Mouse (Mus musculus): Measurements from ENCODE around the gene Pus1. TPM values are rescaled to one million over a fixed set of nuclear protein-coding genes. Genes with fewer than 3 reads are reported as not detected.

Pus1 gene
- polyA plus RNA-seq, 1 experiment from 2014 or later = 34.3 TPM

GRCm38 (mm10) chr5:110802809-110803208, 22.4 kb upstream of the Pus1 start:
- DNase-seq (ENCODE audit: low spot score) (no peak), ATAC-seq (replicated peaks; ENCODE audit: low FRiP score, low read depth) (no peak)
- Histone ChIP-seq H3K9ac (ENCODE audit: low read depth, low read length) (no peak overlapping the region), H3K4me1 (replicated peaks; ENCODE audit: insufficient read depth, low read length) (peaks cover 12% of the 10 kb centered on the region), H3K4me3 (replicated peaks; ENCODE audit: low read depth, low read length) (no peak overlapping the region), H3K27me3 (ENCODE audit: insufficient read depth, low read length) (no peaks in the 10 kb centered on the region), H3K27ac (no peak overlapping the region), H3K9me3 (replicated peaks; ENCODE audit: low read length) (no peaks in the 10 kb centered on the region), H3K36me3 (ENCODE audit: insufficient read depth, low read length) (peaks cover 31% of the 10 kb centered on the region), H3K4me2 (ENCODE audit: low read length) (no peak overlapping the region)
- no peak for TF ChIP-seq CTCF (IDR thresholded peaks at IDR 0.05; ENCODE audit: low read depth)

- 61% methylated on average over 4 of the region's 4 CpGs for WGBS
- H3K9ac ChIP-seq (ENCODE audit: low read depth, low read length) = no peak overlapping the region
- no peak for DNase-seq (ENCODE audit: low spot score)
Observed at GRCm38 (mm10) chr5:110802186-110802585, 21.7 kb upstream of the Pus1 start.

GRCm38 (mm10) chr5:110801036-110801624, 20.7 kb upstream of the Pus1 start:
- 85% methylated on average over 3 of the region's 3 CpGs for WGBS
- no peak overlapping the region for H3K27ac ChIP-seq
- H3K4me1 ChIP-seq (replicated peaks; ENCODE audit: insufficient read depth, low read length) = no peaks in the 10 kb centered on the region
- no peak overlapping the region for H3K4me3 ChIP-seq (replicated peaks; ENCODE audit: low read depth, low read length)
- H3K9ac ChIP-seq (ENCODE audit: low read depth, low read length) = no peak overlapping the region
- peaks cover 45% of the 10 kb centered on the region for H3K36me3 ChIP-seq (ENCODE audit: insufficient read depth, low read length)
- H3K27me3 ChIP-seq (ENCODE audit: insufficient read depth, low read length) = no peaks in the 10 kb centered on the region
- no peak for TF ChIP-seq CTCF (IDR thresholded peaks at IDR 0.05; ENCODE audit: low read depth)
- H3K9me3 ChIP-seq (replicated peaks; ENCODE audit: low read length) = no peaks in the 10 kb centered on the region
- H3K4me2 ChIP-seq (ENCODE audit: low read length) = no peak overlapping the region
- DNase-seq (ENCODE audit: low spot score) (no peak), ATAC-seq (replicated peaks; ENCODE audit: low FRiP score, low read depth) (peak; percentile 38; the same call in 1 of the 2 replicates)

More at GRCm38 (mm10) chr5:110802186-110802585, 21.7 kb upstream of the Pus1 start:
- no peak for ATAC-seq (replicated peaks; ENCODE audit: low FRiP score, low read depth)
- peaks cover 37% of the 10 kb centered on the region for H3K36me3 ChIP-seq (ENCODE audit: insufficient read depth, low read length)
- no peaks in the 10 kb centered on the region for H3K27me3 ChIP-seq (ENCODE audit: insufficient read depth, low read length)
- no peak overlapping the region for H3K4me3 ChIP-seq (replicated peaks; ENCODE audit: low read depth, low read length)
- H3K27ac ChIP-seq = no peak overlapping the region
- H3K4me1 ChIP-seq (replicated peaks; ENCODE audit: insufficient read depth, low read length) = 0 out of 2 replicates have a peak, but pooled peaks cover 7% of the 10 kb centered on the region
- H3K9me3 ChIP-seq (replicated peaks; ENCODE audit: low read length) = no peaks in the 10 kb centered on the region
- H3K4me2 ChIP-seq (ENCODE audit: low read length) = no peak overlapping the region
- TF ChIP-seq CTCF (IDR thresholded peaks at IDR 0.05; ENCODE audit: low read depth) = no peak

- DNase-seq (ENCODE audit: low spot score) (peak; percentile 14), ATAC-seq (replicated peaks; ENCODE audit: low FRiP score, low read depth) (peak; percentile 69)
- WGBS = 52% methylated on average over 4 of the region's 4 CpGs
- TF ChIP-seq CTCF (IDR thresholded peaks at IDR 0.05; ENCODE audit: low read depth) = no peak
- no peak overlapping the region for H3K4me3 ChIP-seq (replicated peaks; ENCODE audit: low read depth, low read length)
- peaks cover 65% of the 10 kb centered on the region for H3K36me3 ChIP-seq (ENCODE audit: insufficient read depth, low read length)
- no peaks in the 10 kb centered on the region for H3K9me3 ChIP-seq (replicated peaks; ENCODE audit: low read length)
- H3K4me2 ChIP-seq (ENCODE audit: low read length) = no peak overlapping the region
- H3K9ac ChIP-seq (ENCODE audit: low read depth, low read length) = no peak overlapping the region
- H3K27me3 ChIP-seq (ENCODE audit: insufficient read depth, low read length) = no peaks in the 10 kb centered on the region
- no peak overlapping the region for H3K27ac ChIP-seq
- H3K4me1 ChIP-seq (replicated peaks; ENCODE audit: insufficient read depth, low read length) = no peaks in the 10 kb centered on the region
Observed at GRCm38 (mm10) chr5:110797696-110798095, 17.2 kb upstream of the Pus1 start.

GRCm38 (mm10) chr5:110794363-110794762, 13.9 kb upstream of the Pus1 start:
- no peaks in the 10 kb centered on the region for H3K4me1 ChIP-seq (replicated peaks; ENCODE audit: insufficient read depth, low read length)
- DNase-seq (ENCODE audit: low spot score) = no peak
- no peak for ATAC-seq (replicated peaks; ENCODE audit: low FRiP score, low read depth)
- H3K4me2 ChIP-seq (ENCODE audit: low read length) = no peak overlapping the region
- H3K9me3 ChIP-seq (replicated peaks; ENCODE audit: low read length) = no peaks in the 10 kb centered on the region
- WGBS = 91% methylated on average over 7 of the region's 7 CpGs
- H3K27ac ChIP-seq = no peak overlapping the region
- no peaks in the 10 kb centered on the region for H3K27me3 ChIP-seq (ENCODE audit: insufficient read depth, low read length)
- H3K4me3 ChIP-seq (replicated peaks; ENCODE audit: low read depth, low read length) = no peak overlapping the region
- H3K36me3 ChIP-seq (ENCODE audit: insufficient read depth, low read length) = peaks cover 91% of the 10 kb centered on the region
- TF ChIP-seq CTCF (IDR thresholded peaks at IDR 0.05; ENCODE audit: low read depth) = no peak
- H3K9ac ChIP-seq (ENCODE audit: low read depth, low read length) = no peak overlapping the region

GRCm38 (mm10) chr5:110788684-110789083, 8.2 kb upstream of the Pus1 start:
- peak; percentile 80 for DNase-seq (ENCODE audit: low spot score)
- no peaks in the 10 kb centered on the region for H3K27me3 ChIP-seq (ENCODE audit: insufficient read depth, low read length)
- H3K9me3 ChIP-seq (replicated peaks; ENCODE audit: low read length) = no peaks in the 10 kb centered on the region
- peak; percentile 47 for ATAC-seq (replicated peaks; ENCODE audit: low FRiP score, low read depth)
- peak; percentile 77 for TF ChIP-seq CTCF (IDR thresholded peaks at IDR 0.05; ENCODE audit: low read depth)
- no peaks in the 10 kb centered on the region for H3K4me1 ChIP-seq (replicated peaks; ENCODE audit: insufficient read depth, low read length)
- 56% methylated on average over 5 of the region's 5 CpGs for WGBS
- H3K4me2 ChIP-seq (ENCODE audit: low read length) = no peak overlapping the region
- H3K36me3 ChIP-seq (ENCODE audit: insufficient read depth, low read length) = peaks cover 74% of the 10 kb centered on the region
- no peak overlapping the region for H3K9ac ChIP-seq (ENCODE audit: low read depth, low read length)
- no peak overlapping the region for H3K27ac ChIP-seq
- H3K4me3 ChIP-seq (replicated peaks; ENCODE audit: low read depth, low read length) = no peak overlapping the region
